Mouse (Mus musculus): ENCODE measurements around the gene 3110040M04Rik. TPM values are rescaled to one million over a fixed set of nuclear protein-coding genes. Genes with fewer than 3 reads are reported as not detected.
"Not testable (repeated sequence)": the region's sequence is repeated elsewhere in the genome, so short reads cannot be mapped to it uniquely, and the experiment has no call there.

Gene 3110040M04Rik
- polyA plus RNA-seq (2012; rRNA removed) = 0.23 TPM in 1 of 2 replicates, not detected in the other

GRCm38 (mm10) chr1:151203818-151204217 lies at the start of gene 3110040M04Rik:
Gene 3110040M04Rik, plus strand, starts transcription at chr1:151204121.
- not testable (repeated sequence) for DNase-seq (ENCODE audit: low read depth in 1 of 2, low spot score in 2 of 2); H3K27ac ChIP-seq (ENCODE audit: insufficient read depth, low read length); H3K36me3 ChIP-seq (ENCODE audit: control insufficient read depth, insufficient read depth, low read length); H3K27me3 ChIP-seq (ENCODE audit: control insufficient read depth, insufficient read depth, low read length); H3K4me3 ChIP-seq (ENCODE audit: extremely low read depth, insufficient read depth, insufficient read length); H3K4me1 ChIP-seq (ENCODE audit: control insufficient read depth, insufficient read depth, insufficient read length)
- no CpG with 5 or more reads among the region's 6 CpGs for WGBS

- not testable (repeated sequence) for H3K4me1 ChIP-seq (ENCODE audit: control insufficient read depth, insufficient read depth, insufficient read length); H3K36me3 ChIP-seq (ENCODE audit: control insufficient read depth, insufficient read depth, low read length); H3K27me3 ChIP-seq (ENCODE audit: control insufficient read depth, insufficient read depth, low read length); H3K27ac ChIP-seq (ENCODE audit: insufficient read depth, low read length); H3K4me3 ChIP-seq (ENCODE audit: extremely low read depth, insufficient read depth, insufficient read length); DNase-seq (ENCODE audit: low read depth in 1 of 2, low spot score in 2 of 2)
- 93% methylated on average over 9 of the region's 9 CpGs for WGBS
Observed at GRCm38 (mm10) chr1:151154131-151154530, 49.8 kb upstream of the 3110040M04Rik start.

- Histone ChIP-seq H3K27me3 (ENCODE audit: control insufficient read depth, insufficient read depth, low read length) (no peaks in the 10 kb centered on the region), H3K4me1 (ENCODE audit: control insufficient read depth, insufficient read depth, insufficient read length) (no peaks in the 10 kb centered on the region), H3K4me3 (ENCODE audit: extremely low read depth, insufficient read depth, insufficient read length) (no peak overlapping the region), H3K36me3 (ENCODE audit: control insufficient read depth, insufficient read depth, low read length) (no peaks in the 10 kb centered on the region), H3K27ac (ENCODE audit: insufficient read depth, low read length) (no peak overlapping the region)
- 89% methylated on average over 3 of the region's 3 CpGs for WGBS
- TF ChIP-seq POLR2A (IDR thresholded peaks at IDR 0.05; ENCODE audit: low read depth, low read length) = no peak
- no peak for TF ChIP-seq CTCF (IDR thresholded peaks at IDR 0.05; ENCODE audit: extremely low read depth, insufficient read depth, insufficient read length, insufficient replicate concordance)
- DNase-seq (ENCODE audit: low read depth in 1 of 2, low spot score in 2 of 2) = no peak
Observed at GRCm38 (mm10) chr1:151156129-151156528, 47.8 kb upstream of the 3110040M04Rik start.

GRCm38 (mm10) chr1:151156777-151157632 lies 46.9 kb upstream of the 3110040M04Rik start:
- TF ChIP-seq POLR2A (IDR thresholded peaks at IDR 0.05; ENCODE audit: low read depth, low read length) = no peak
- TF ChIP-seq CTCF (IDR thresholded peaks at IDR 0.05; ENCODE audit: extremely low read depth, insufficient read depth, insufficient read length, insufficient replicate concordance) = no peak
- 78% methylated on average over 7 of the region's 7 CpGs for WGBS
- Histone ChIP-seq H3K36me3 (ENCODE audit: control insufficient read depth, insufficient read depth, low read length) (no peaks in the 10 kb centered on the region), H3K27me3 (ENCODE audit: control insufficient read depth, insufficient read depth, low read length) (no peaks in the 10 kb centered on the region), H3K4me1 (ENCODE audit: control insufficient read depth, insufficient read depth, insufficient read length) (no peaks in the 10 kb centered on the region), H3K27ac (ENCODE audit: insufficient read depth, low read length) (no peak overlapping the region), H3K4me3 (ENCODE audit: extremely low read depth, insufficient read depth, insufficient read length) (no peak overlapping the region)
- no peak for DNase-seq (ENCODE audit: low read depth in 1 of 2, low spot score in 2 of 2)

GRCm38 (mm10) chr1:151157963-151158856 lies 45.7 kb upstream of the 3110040M04Rik start:
- DNase-seq (ENCODE audit: low read depth in 1 of 2, low spot score in 2 of 2) = no peak
- H3K4me3 ChIP-seq (ENCODE audit: extremely low read depth, insufficient read depth, insufficient read length) = no peak overlapping the region
- H3K27ac ChIP-seq (ENCODE audit: insufficient read depth, low read length) = no peak overlapping the region
- no peaks in the 10 kb centered on the region for H3K27me3 ChIP-seq (ENCODE audit: control insufficient read depth, insufficient read depth, low read length)
- H3K36me3 ChIP-seq (ENCODE audit: control insufficient read depth, insufficient read depth, low read length) = no peaks in the 10 kb centered on the region
- 91% methylated on average over 9 of the region's 9 CpGs for WGBS
- TF ChIP-seq CTCF (IDR thresholded peaks at IDR 0.05; ENCODE audit: extremely low read depth, insufficient read depth, insufficient read length, insufficient replicate concordance) (no peak), POLR2A (IDR thresholded peaks at IDR 0.05; ENCODE audit: low read depth, low read length) (no peak)
- H3K4me1 ChIP-seq (ENCODE audit: control insufficient read depth, insufficient read depth, insufficient read length) = no peaks in the 10 kb centered on the region

GRCm38 (mm10) chr1:151158857-151159510 lies 44.9 kb upstream of the 3110040M04Rik start:
- no peaks in the 10 kb centered on the region for H3K27me3 ChIP-seq (ENCODE audit: control insufficient read depth, insufficient read depth, low read length)
- WGBS = 95% methylated on average over 2 of the region's 2 CpGs
- no peak for DNase-seq (ENCODE audit: low read depth in 1 of 2, low spot score in 2 of 2)

More at GRCm38 (mm10) chr1:151158857-151159510, 44.9 kb upstream of the 3110040M04Rik start:
- no peak overlapping the region for H3K27ac ChIP-seq (ENCODE audit: insufficient read depth, low read length)
- no peak overlapping the region for H3K4me3 ChIP-seq (ENCODE audit: extremely low read depth, insufficient read depth, insufficient read length)
- H3K36me3 ChIP-seq (ENCODE audit: control insufficient read depth, insufficient read depth, low read length) = no peaks in the 10 kb centered on the region
- TF ChIP-seq POLR2A (IDR thresholded peaks at IDR 0.05; ENCODE audit: low read depth, low read length) = no peak
- no peak for TF ChIP-seq CTCF (IDR thresholded peaks at IDR 0.05; ENCODE audit: extremely low read depth, insufficient read depth, insufficient read length, insufficient replicate concordance)
- no peaks in the 10 kb centered on the region for H3K4me1 ChIP-seq (ENCODE audit: control insufficient read depth, insufficient read depth, insufficient read length)
